Mouse (Mus musculus) spleen, adult 18-20 months (tissue): ENCODE data around the gene Nat8f4.
"Not testable (repeated sequence)": the region's sequence is repeated elsewhere in the genome, so short reads cannot be mapped to it uniquely, and the experiment has no call there.

Experiments
- DNase-seq, 2 experiments: peaks; one replicate each; pipeline ENCODE4 v3.0.0; 2022; ENCODE audit warnings: mixed read lengths in 2 of 2

The Nat8f4 gene

DNA sequence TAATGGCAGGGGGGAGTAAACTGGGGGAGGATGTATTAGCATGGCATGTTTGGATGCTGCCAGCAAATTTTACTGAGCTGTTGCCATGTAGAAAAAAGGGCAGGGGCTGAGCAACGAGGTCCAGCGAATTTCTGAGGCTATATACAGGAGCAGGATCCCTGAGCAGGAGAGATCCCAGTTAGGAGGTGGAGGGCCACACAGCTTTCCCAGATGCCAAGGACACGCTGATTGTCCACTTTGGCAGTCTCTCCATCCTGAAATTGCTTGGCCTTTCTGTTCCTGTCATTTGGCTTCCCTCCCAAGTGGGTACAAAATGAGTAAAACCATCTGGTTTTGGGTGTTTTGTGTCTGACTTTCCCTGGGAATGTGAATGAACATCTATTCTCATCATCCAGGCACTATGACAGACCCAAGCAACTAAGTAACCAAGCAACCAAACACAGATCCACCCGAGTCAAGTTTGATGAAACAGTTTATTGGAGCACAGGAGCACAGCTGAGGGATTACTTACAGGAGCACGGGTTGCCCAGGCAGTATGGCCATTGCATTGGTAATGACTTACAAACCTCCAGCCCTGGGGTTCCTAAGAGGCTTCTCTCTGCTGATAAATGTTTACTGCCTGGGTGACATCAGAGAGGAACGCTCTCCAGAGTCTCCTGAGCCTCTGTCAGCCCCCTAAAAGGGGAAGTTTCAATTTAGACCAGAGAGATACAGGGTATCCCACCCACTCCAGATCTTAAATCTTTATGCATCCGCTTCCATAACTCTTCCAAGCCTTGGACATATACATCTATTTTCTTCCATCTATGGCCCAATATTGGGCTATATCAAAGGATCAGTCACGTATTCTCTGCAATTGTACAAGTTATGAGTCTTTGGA is 5.8 kb downstream of the Nat8f4 start:
- not testable (repeated sequence) for DNase-seq

GRCm38 (mm10) chr6:85895061-85895648 is 9.5 kb downstream of the Nat8f4 start:
- DNase-seq: peak in 1 of 2 experiments; percentile 11

- no peak for DNase-seq
Measured at GRCm38 (mm10) chr6:85888961-85889360, 15.7 kb downstream of the Nat8f4 start.

GRCm38 (mm10) chr6:85884311-85884710 is 20.4 kb downstream of the Nat8f4 start:
- DNase-seq: no peak

- DNase-seq: not testable (repeated sequence)
Measured at GRCm38 (mm10) chr6:85883246-85883645, 21.4 kb downstream of the Nat8f4 start.

GRCm38 (mm10) chr6:85869006-85869405 is 35.7 kb downstream of the Nat8f4 start, which contains the start of gene Nat8f2:
TSS of gene Nat8f2 (minus strand) at chr6:85869158.
- not testable (repeated sequence) for DNase-seq

- DNase-seq: no peak
Measured at GRCm38 (mm10) chr6:85867726-85868690, 36.7 kb downstream of the Nat8f4 start.

DNA sequence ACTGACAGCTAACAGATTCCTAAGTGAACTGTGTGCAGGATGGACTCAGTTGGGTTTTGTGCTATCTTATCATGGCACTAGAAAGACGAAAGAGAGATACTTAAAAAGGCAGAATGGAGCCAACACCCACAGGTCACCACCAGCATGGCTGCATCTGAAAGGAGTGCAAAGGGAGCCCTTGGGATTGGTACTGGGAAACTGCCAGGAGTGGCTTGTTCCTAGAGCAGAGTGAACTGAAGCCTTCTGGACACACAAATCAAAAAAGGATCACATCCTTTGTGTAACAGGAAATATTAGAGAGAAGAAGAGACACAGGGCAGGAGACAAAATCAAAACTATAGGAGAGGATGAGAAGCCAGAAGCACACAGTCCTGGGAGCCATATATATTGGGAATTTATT is 37.7 kb downstream of the Nat8f4 start:
- DNase-seq: not testable (repeated sequence)

GRCm38 (mm10) chr6:85866166-85866565 is 38.5 kb downstream of the Nat8f4 start:
- not testable (repeated sequence) for DNase-seq

DNA sequence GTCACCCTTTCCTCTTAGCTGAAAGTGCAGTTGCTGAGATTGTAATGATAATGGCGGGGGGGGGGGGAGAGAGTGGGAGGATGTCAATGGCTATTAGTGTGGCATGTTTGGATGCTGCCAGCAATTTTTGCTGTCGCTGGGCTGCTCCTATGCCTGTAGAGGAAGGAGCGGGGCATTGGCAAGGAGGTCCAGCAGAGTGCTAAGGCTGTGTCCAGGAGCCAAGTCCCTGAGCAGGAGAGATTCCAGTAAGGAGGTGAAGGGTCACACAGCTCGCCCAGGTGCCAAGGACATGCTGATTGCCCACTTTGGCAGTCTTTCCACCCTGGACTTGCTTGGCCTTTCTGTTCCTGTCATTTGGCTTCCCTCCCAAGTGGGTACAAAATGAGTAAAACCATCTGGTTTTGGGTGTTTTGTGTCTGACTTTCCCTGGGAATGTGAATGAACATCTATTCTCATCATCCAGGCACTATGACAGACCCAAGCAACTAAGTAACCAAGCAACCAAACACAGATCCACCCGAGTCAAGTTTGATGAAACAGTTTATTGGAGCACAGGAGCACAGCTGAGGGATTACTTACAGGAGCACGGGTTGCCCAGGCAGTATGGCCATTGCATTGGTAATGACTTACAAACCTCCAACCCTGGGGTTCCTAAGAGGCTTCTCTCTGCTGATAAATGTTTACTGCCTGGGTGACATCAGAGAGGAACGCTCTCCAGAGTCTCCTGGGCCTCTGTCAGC is 39.6 kb downstream of the Nat8f4 start:
- not testable (repeated sequence) for DNase-seq

- DNase-seq: no peak
Measured at GRCm38 (mm10) chr6:85863840-85864239, 40.8 kb downstream of the Nat8f4 start.

DNA sequence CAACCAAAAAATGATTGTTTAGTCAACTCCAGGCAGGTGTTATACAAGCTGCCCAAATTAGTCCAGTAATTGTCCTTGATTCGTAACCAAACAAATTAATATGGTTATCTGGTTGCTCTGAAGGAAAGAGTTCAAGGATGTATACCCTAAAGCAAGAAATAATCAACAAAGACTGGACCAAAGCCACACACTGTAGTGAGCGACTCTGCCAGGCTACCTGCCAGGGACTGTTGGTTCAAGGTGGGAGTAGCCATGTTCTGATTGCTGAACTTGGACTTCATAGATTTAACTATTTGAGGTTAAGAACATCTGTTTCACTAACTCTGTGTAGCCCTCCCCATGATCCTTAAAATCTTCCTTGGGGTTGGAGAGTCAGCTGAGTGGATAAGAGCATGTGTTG is 41.5 kb downstream of the Nat8f4 start:
- no peak for DNase-seq

DNA sequence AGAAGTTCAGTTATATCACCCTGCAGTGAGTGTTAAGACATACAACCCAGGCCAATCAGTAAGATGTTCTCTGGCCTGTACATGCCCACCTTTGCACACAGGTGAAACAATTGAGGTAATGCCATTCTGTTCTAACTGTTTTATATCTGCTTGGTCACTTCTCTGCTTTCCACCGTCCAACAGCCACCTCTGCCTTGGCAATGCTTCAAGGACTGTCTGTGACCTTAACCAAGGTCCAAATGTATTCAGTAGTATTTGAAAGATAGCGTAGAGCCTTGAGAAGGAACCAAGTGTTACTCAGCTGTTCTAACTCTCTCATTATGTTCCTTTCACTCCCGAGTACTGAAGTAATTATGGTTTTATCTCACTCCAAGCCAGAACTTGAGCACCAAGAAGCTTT is 42.1 kb downstream of the Nat8f4 start:
- no peak for DNase-seq

- DNase-seq: no peak
Measured at GRCm38 (mm10) chr6:85861247-85861646, 43.4 kb downstream of the Nat8f4 start.

- DNase-seq: no peak
Measured at GRCm38 (mm10) chr6:85856194-85856678, 48.4 kb downstream of the Nat8f4 start.

- no peak for DNase-seq
Measured at GRCm38 (mm10) chr6:85853481-85853880, 51.2 kb downstream of the Nat8f4 start.

GRCm38 (mm10) chr6:85851062-85851773 is 53.5 kb downstream of the Nat8f4 start:
- no peak for DNase-seq

DNA sequence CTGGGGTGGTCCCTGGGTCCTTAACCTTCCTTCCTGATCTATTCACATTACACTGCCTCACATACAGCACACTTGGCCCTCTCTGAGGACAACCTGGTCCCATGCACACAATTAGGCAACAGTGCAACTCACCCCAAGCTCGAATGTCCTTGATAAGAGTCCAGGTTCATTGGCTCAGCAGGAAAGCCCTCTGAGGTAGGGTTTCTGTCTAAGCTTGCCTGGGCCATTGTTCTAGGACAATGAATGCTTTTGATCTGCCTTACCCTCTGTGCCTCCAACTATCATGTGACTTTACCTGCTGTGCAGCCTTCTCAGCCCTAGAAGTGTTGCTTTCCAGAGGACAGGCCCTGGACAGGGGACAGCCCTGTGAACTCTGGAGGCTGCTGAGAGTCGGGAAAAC is 55.4 kb downstream of the Nat8f4 start:
- no peak for DNase-seq
